Mouse (Mus musculus) limb, embryonic 13.5 days (tissue): ENCODE measurements around the gene Toe1. TPM values are rescaled to one million over a fixed set of nuclear protein-coding genes. Genes with fewer than 3 reads are reported as not detected.

Experiments
- ATAC-seq: fragments of 200-750 bp; cut with Nextera tagmentation; 2 replicates; pipeline ENCODE4 v1.8.0; 2017; ENCODE audit warnings: low read depth, moderate number of reproducible peaks, moderate TSS enrichment; ENCODE audit not compliant: low FRiP score
- H3K27ac ChIP-seq: fragments of 300-500 bp; sonication (generic); 2 replicates; pipeline ENCODE4 v1.5.1; 2015; ENCODE audit warnings: inconsistent platforms, mild to moderate bottlenecking, moderate library complexity
- H3K27me3 ChIP-seq: fragments of 300-500 bp; sonication (generic); 2 replicates; pipeline ENCODE4 v1.6.1; 2015; ENCODE audit warnings: mild to moderate bottlenecking, inconsistent platforms
- H3K36me3 ChIP-seq: fragments of 300-500 bp; sonication (generic); 2 replicates; pipeline ENCODE4 v1.6.1; 2015; ENCODE audit warnings: inconsistent platforms, mild to moderate bottlenecking, moderate library complexity
- H3K4me1 ChIP-seq: fragments of 300-500 bp; sonication (generic); 2 replicates; pipeline ENCODE4 v1.6.1; 2015; ENCODE audit warnings: inconsistent platforms
- H3K4me2 ChIP-seq: fragments of 300-500 bp; sonication (generic); replicated peaks from 2 replicates; pipeline ENCODE4 v1.6.1; 2015; ENCODE audit warnings: inconsistent platforms, mild to moderate bottlenecking, moderate library complexity
- H3K4me3 ChIP-seq: fragments of 300-500 bp; sonication (generic); 2 replicates; pipeline ENCODE4 v1.5.1; 2015; ENCODE audit warnings: moderate library complexity, mild to moderate bottlenecking, inconsistent platforms
- H3K9ac ChIP-seq: fragments of 300-500 bp; sonication (generic); 2 replicates; pipeline ENCODE4 v1.6.1; 2015; ENCODE audit warnings: mild to moderate bottlenecking, inconsistent platforms
- H3K9me3 ChIP-seq: fragments of 300-500 bp; sonication (generic); 2 replicates; pipeline ENCODE4 v1.6.1; 2016; ENCODE audit warnings: inconsistent platforms
- WGBS: fragments of 180-500 bp; shearing (Covaris S2); methylation state at CpG from one replicate; pipeline ENCODE4 v1.1.7; 2015; 5-methylcytosine and 5-hydroxymethylcytosine counted together
- polyA plus RNA-seq: library from polyadenylated mRNA; unstranded; fragments of >200 nt; fragmentation: Nextera tagmentation; extraction: Ambion mirVana; gene quantifications from 2 replicates; pipeline ENCODE4 v1.2.1, GENCODE M21; 2015

Gene Toe1
- polyA plus RNA-seq, 1 experiment from 2014 or later: 40.4 TPM

DNA sequence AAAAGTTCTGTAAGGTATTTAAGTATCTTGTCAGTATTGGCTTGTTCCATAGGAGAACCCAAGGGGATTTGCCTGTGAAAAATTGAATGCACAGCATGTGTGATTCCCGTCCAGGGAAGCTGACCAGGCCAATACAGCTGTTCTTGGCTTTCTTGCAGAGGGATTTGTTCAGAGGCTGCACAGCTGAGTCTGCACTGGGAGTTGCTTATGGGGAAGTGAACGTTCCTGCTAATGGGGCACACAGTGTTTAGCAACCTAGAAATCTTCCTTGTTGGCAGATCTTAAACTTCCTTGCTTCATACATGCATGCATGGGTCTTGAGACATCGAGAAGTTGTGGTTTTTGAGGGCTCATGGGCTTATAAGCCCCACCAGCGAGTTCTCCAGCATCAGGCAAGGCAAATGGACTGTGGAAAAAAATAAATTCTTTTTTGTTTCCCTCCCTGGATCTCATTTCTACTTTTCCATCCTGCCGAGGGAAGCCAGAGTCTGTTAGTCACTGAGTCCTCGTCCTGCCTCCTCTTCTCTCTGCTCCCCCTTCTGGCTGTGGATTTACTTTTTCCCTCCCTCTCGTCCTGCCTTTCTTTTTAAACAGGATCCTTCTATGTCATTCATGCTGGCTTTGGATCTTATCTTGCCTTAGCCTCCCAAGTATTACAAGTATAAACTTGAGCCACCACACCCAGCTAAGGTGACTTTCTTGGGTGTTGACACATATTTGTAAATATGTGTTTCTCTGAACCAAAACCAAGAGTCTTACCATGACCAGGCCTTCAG, 19.3 kb downstream of the Toe1 start:
- no peaks in the 10 kb centered on the region for H3K36me3 ChIP-seq
- WGBS: 36% methylated on average over 7 of the region's 7 CpGs
- H3K4me2 ChIP-seq: peak overlapping the region; percentile 17; the same call in 1 of the 2 replicates
- ATAC-seq: no peak
- H3K9me3 ChIP-seq: no peaks in the 10 kb centered on the region
- H3K27ac ChIP-seq: peak overlapping the region; percentile 29; the same call in 1 of the 2 replicates
- no peak overlapping the region for H3K4me3 ChIP-seq
- no peaks in the 10 kb centered on the region for H3K27me3 ChIP-seq
- peaks cover 5% of the 10 kb centered on the region for H3K4me1 ChIP-seq
- H3K9ac ChIP-seq: 0 out of 2 replicates have a peak overlapping the region, but pooled peaks have one; percentile 25

- Histone ChIP-seq H3K36me3 (no peaks in the 10 kb centered on the region), H3K9me3 (no peaks in the 10 kb centered on the region), H3K4me2 (no peak overlapping the region), H3K27ac (no peak overlapping the region), H3K4me3 (no peak overlapping the region), H3K4me1 (peaks cover 5% of the 10 kb centered on the region), H3K27me3 (no peaks in the 10 kb centered on the region), H3K9ac (no peak overlapping the region)
- WGBS: 97% methylated on average over 1 of the region's 1 CpGs
- ATAC-seq: no peak
These were observed 20.9 kb downstream of the Toe1 start for GRCm38 (mm10) chr4:116786587-116786986.

DNA sequence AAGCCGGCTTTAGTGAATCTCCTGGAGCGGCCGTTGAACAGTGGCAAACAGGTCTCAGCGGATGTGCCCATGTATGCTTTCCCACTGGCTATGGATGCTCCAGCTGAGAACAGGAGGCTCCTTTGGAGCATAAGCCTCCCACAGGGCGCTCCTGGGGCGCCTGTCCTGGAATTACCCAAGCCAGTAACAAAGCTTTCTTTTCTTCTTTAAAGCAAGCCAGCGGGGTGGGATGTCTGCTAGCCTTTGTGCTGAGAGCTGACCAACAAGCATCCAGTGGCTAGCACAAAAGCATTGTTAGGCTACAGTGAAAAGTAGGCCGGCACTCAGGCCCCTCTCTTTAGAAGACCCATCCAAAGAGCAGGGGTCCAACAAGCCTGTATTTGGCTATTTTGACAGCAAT, 25.3 kb downstream of the Toe1 start:
- no peak overlapping the region for H3K4me2 ChIP-seq
- H3K4me3 ChIP-seq: no peak overlapping the region

GRCm38 (mm10) chr4:116781366-116781765, 26.1 kb downstream of the Toe1 start:
- Histone ChIP-seq H3K27ac (no peak overlapping the region), H3K4me3 (no peak overlapping the region), H3K9me3 (no peaks in the 10 kb centered on the region), H3K36me3 (no peaks in the 10 kb centered on the region), H3K4me2 (no peak overlapping the region), H3K27me3 (no peaks in the 10 kb centered on the region), H3K9ac (no peak overlapping the region), H3K4me1 (no peaks in the 10 kb centered on the region)
- no peak for ATAC-seq
- WGBS: 36% methylated on average over 2 of the region's 2 CpGs

More for the DNA sequence above, 25.3 kb downstream of the Toe1 start:
- Histone ChIP-seq H3K27ac (no peak overlapping the region), H3K36me3 (no peaks in the 10 kb centered on the region), H3K9me3 (no peaks in the 10 kb centered on the region), H3K27me3 (no peaks in the 10 kb centered on the region), H3K4me1 (no peaks in the 10 kb centered on the region), H3K9ac (peak overlapping the region; percentile 1; the same call in 1 of the 2 replicates)
- WGBS: 30% methylated on average over 8 of the region's 8 CpGs
- ATAC-seq: no peak

- no peaks in the 10 kb centered on the region for H3K27me3 ChIP-seq
- 50% methylated on average over 2 of the region's 2 CpGs for WGBS
- ATAC-seq: no peak
- no peaks in the 10 kb centered on the region for H3K36me3 ChIP-seq
- H3K4me1 ChIP-seq: no peaks in the 10 kb centered on the region
- no peak overlapping the region for H3K4me3 ChIP-seq
- no peak overlapping the region for H3K9ac ChIP-seq
- H3K9me3 ChIP-seq: no peaks in the 10 kb centered on the region
- H3K4me2 ChIP-seq: no peak overlapping the region
- no peak overlapping the region for H3K27ac ChIP-seq
These were observed 26.9 kb downstream of the Toe1 start for GRCm38 (mm10) chr4:116780541-116780940.

- no peak overlapping the region for H3K27ac ChIP-seq
- WGBS: 89% methylated on average over 3 of the region's 3 CpGs
- H3K4me2 ChIP-seq: no peak overlapping the region
- no peak overlapping the region for H3K4me3 ChIP-seq
- no peak for ATAC-seq
- no peak overlapping the region for H3K9ac ChIP-seq
- H3K27me3 ChIP-seq: no peaks in the 10 kb centered on the region
- H3K36me3 ChIP-seq: no peaks in the 10 kb centered on the region
- no peaks in the 10 kb centered on the region for H3K9me3 ChIP-seq
- H3K4me1 ChIP-seq: no peaks in the 10 kb centered on the region
These were observed 30.4 kb downstream of the Toe1 start for GRCm38 (mm10) chr4:116777079-116777478.

GRCm38 (mm10) chr4:116776391-116776790, 31.0 kb downstream of the Toe1 start:
- Histone ChIP-seq H3K27me3 (no peaks in the 10 kb centered on the region), H3K4me3 (no peak overlapping the region), H3K27ac (no peak overlapping the region), H3K9ac (no peak overlapping the region), H3K4me2 (no peak overlapping the region), H3K36me3 (no peaks in the 10 kb centered on the region), H3K9me3 (no peaks in the 10 kb centered on the region), H3K4me1 (no peaks in the 10 kb centered on the region)
- WGBS: 92% methylated on average over 5 of the region's 5 CpGs
- ATAC-seq: no peak

DNA sequence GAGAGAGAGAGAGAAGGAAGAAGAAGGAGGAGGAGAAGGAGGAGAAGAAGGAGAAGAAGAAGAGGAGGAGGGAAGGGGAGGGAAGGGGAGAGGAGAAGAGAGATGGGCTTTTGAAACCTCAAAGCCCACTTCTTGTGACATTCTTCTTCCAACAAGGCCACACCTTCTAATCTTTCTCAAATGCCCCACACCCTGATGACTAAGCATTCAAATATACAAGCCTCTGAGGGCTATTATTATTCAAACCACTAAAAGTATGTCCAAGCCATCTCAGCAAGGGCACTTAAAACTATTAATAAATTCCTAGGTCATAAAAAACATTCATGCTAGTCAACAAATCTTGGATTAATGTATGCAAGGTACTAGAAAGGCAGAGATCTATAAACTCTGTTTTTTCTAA, 38.4 kb downstream of the Toe1 start:
- no peak overlapping the region for H3K9ac ChIP-seq
- H3K36me3 ChIP-seq: no peaks in the 10 kb centered on the region
- no peak overlapping the region for H3K27ac ChIP-seq
- no peak overlapping the region for H3K4me2 ChIP-seq
- H3K4me3 ChIP-seq: no peak overlapping the region
- no peak for ATAC-seq
- H3K9me3 ChIP-seq: no peaks in the 10 kb centered on the region
- H3K27me3 ChIP-seq: no peaks in the 10 kb centered on the region
- H3K4me1 ChIP-seq: no peaks in the 10 kb centered on the region

GRCm38 (mm10) chr4:116768510-116768909, 38.9 kb downstream of the Toe1 start:
- no peaks in the 10 kb centered on the region for H3K27me3 ChIP-seq
- no peaks in the 10 kb centered on the region for H3K36me3 ChIP-seq
- no peaks in the 10 kb centered on the region for H3K9me3 ChIP-seq
- H3K9ac ChIP-seq: no peak overlapping the region
- H3K27ac ChIP-seq: no peak overlapping the region
- no peak overlapping the region for H3K4me2 ChIP-seq
- no peak overlapping the region for H3K4me3 ChIP-seq
- ATAC-seq: no peak
- H3K4me1 ChIP-seq: no peaks in the 10 kb centered on the region
- 82% methylated on average over 5 of the region's 5 CpGs for whole genome bisulfite sequencing

DNA sequence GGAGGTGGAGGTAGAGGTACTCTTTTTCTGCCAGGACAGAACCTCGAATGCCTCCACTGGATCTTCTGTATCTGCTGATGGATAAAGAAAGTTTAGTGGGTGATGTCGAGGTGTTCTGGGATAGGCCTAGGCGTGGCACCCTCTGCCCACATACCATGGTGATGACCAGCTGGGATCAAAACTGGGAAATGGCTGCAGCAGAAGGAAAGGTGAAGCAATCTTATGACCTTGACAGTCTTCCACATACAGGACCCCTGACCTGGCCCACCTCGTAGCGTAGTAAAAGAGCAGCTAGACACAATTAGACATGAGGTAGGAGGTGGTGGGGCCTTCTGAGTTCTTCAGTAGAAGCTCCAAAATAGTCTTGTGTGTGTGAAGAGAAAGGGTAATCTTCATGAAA, 43.4 kb downstream of the Toe1 start:
- Histone ChIP-seq H3K9me3 (no peaks in the 10 kb centered on the region), H3K4me3 (no peak overlapping the region), H3K9ac (no peak overlapping the region), H3K27me3 (no peaks in the 10 kb centered on the region), H3K4me1 (no peaks in the 10 kb centered on the region), H3K4me2 (no peak overlapping the region), H3K36me3 (no peaks in the 10 kb centered on the region), H3K27ac (no peak overlapping the region)
- no peak for ATAC-seq
- WGBS: 89% methylated on average over 5 of the region's 5 CpGs

DNA sequence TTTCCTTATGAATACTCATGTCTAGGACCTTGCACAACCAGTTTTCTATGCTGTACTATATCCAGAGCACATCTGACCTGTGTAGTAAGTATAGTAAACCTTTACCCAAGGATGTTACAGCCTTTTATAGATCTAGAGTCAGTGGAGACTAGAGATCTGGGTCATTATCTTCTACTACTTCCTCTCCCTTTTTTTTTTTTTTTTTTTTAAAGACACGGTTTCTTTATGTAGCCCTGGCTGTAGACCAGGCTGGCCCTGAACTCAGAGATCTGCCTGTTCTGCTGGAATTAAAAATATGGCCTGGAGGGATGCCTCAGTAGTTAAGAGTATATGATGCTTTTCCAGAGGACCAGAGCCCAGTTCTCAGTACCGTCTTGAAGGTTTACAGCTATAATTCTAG, 45.5 kb downstream of the Toe1 start:
- no peak for ATAC-seq
- no peaks in the 10 kb centered on the region for H3K4me1 ChIP-seq
- H3K4me3 ChIP-seq: no peak overlapping the region
- H3K4me2 ChIP-seq: no peak overlapping the region
- no peaks in the 10 kb centered on the region for H3K27me3 ChIP-seq
- H3K27ac ChIP-seq: no peak overlapping the region
- WGBS: 74% methylated on average over 2 of the region's 2 CpGs
- no peaks in the 10 kb centered on the region for H3K9me3 ChIP-seq
- H3K36me3 ChIP-seq: no peaks in the 10 kb centered on the region; the same call in 1 of the 2 replicates
- no peak overlapping the region; the same call in 1 of the 2 replicates for H3K9ac ChIP-seq

- no peak overlapping the region for H3K9ac ChIP-seq
These were observed 57.7 kb downstream of the Toe1 start for GRCm38 (mm10) chr4:116749750-116750149.

More at GRCm38 (mm10) chr4:116749750-116750149, 57.7 kb downstream of the Toe1 start:
- no peaks in the 10 kb centered on the region; the same call in 1 of the 2 replicates for H3K36me3 ChIP-seq
- H3K4me3 ChIP-seq: no peak overlapping the region
- no peak overlapping the region for H3K4me2 ChIP-seq
- no peaks in the 10 kb centered on the region for H3K9me3 ChIP-seq
- 93% methylated on average over 2 of the region's 2 CpGs for WGBS
- H3K4me1 ChIP-seq: no peaks in the 10 kb centered on the region
- no peaks in the 10 kb centered on the region for H3K27me3 ChIP-seq
- no peak overlapping the region for H3K27ac ChIP-seq
- no peak for ATAC-seq
